Mouse (Mus musculus) cerebellum, postnatal 10 days (tissue): ENCODE results near the gene Fry.
A peak's percentile ranks its signal among the peaks of the same experiment; 100 is the strongest.

Experiments used
- DNase-seq, 2 experiments: peaks; one replicate each; pipeline ENCODE4 v3.0.0; 2021; ENCODE audit warnings: mixed read lengths in 2 of 2

Gene Fry

DNA sequence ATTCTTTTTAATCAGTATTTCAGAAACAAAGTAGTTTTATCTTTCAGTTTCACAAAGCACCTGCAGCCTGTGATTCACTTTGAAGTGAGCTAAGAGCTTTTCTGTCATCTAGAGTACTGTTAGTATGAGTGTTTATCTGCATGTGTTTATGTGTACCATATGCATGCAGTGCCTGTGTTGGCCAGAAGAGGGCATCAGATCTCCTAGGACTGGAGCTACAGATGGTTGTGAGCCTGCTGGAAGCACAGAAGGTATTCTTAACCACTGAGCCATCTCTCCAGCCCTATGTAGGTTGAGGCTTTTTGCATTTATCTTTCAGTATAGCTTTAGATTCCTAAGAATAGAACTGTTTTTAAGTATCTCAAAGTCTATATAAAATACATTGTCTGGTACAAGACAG, 56.5 kb downstream of the Fry start:
- DNase-seq: no peak

DNA sequence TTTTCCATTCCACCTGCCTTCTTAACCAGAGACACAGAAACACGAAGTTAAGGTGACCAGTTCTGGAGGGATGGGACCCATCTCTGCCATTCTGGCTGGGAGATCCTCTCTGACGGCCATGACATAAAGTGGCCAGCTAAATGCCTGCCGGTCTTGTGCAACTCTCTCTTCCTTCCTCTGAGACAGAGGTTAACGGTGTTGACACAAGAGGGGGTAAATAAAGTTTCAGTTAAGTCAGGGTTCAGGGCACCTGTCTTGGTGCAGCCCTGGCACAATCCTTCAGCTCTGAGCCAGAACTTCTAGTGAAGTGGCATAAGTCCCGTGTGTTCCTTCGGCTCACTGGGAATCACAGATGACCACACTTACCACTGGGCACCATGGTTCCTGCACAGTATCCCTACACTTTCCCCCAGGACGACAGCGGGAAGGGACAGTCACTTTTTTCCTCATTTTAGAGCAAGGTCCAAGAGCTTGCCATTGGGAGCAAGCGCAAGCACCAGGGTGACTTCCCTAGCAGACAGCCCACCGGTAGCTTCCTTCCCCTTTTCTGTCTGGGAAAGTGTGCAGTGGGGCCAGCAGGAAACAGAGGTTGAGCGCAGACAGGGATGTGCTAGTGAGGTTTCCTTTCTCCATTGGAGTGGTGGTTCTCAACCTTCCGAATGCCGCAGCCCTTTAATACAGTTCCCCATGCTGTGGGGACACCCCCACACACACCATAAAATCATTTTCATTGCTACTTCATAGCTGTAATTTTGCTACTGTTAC, 58.0 kb downstream of the Fry start:
- no peak for DNase-seq

- no peak for DNase-seq
Observed at GRCm38 (mm10) chr5:150177757-150178156, 59.3 kb downstream of the Fry start.

DNA sequence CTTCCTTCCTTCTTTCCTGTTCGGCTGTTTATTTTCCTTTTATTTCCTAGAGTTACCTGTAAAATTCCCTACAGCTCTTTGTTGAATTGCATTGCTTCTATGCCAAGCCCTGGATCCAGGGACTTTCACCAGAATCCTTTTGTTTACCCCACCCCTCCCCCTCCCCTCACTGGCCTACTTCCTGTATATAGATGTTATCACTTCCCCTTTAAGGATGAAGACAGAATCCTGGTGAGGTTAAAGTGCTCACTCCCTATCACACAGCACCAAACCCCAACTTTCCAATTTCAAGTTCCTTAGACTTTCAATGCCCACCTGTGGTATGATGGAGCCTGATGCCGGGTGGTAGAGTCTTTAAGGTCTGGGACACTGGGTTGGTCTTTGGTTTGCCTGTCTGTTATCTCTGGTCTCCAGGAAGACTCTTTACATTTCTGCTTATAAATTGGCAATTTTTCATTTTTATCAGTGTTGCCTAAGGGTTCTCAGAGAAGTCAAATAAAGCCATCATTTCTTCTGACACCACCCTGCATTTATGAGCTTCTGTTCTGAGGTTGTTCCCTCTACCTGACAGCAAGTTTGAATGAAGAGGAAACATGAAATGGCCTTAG, 59.9 kb downstream of the Fry start:
- no peak for DNase-seq

DNA sequence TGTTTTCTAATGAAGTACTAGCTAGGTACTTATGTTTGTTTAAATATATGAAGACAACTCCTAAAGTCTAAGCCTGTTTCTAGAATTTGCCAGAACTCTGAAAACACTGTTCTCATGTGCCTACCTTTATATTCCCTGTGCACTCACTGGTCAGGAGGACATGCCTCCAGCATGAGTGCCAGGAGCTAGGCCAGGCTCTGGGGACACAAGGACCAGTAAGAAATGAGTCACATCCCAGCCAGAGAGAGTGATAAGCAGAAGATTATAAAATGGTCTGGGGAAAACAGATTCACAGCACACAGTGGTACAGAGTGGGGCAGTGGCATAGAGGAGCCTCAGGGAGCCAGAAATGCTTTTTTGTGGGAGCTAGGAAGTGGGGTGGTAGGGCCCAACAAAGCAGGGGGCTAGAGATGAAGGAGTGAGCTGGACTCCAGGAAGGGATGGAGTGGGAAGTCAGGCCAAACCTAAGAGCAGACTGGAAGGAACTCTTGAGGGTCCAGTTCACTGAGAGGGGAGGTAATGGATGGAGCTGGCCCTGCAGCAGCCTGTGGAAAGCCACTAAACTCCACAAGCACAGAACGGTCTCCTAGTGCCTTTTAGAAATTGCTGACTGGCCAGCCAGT, 62.7 kb downstream of the Fry start:
- DNase-seq: no peak

- DNase-seq: no peak
Observed at GRCm38 (mm10) chr5:150184959-150185358, 66.5 kb downstream of the Fry start.

DNA sequence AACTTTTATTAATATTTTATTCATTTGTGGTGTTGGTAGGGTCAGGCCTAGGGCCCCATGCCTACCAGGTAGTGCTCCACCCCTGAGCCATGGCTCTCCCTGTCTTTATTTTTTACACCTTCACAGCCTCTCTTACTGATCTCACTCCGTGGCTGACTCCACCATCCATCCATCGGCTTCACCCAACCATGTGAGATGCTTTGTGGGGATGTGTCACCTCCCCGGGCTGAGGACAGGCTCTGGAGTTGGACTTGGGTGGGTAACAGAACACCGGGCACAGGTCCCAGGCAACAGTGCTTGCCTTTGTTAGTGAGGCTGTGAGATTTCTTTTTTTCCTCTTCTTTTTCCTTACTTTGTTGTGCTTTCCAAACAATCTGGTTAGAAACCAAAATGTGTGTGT, 67.7 kb downstream of the Fry start:
- no peak for DNase-seq

DNA sequence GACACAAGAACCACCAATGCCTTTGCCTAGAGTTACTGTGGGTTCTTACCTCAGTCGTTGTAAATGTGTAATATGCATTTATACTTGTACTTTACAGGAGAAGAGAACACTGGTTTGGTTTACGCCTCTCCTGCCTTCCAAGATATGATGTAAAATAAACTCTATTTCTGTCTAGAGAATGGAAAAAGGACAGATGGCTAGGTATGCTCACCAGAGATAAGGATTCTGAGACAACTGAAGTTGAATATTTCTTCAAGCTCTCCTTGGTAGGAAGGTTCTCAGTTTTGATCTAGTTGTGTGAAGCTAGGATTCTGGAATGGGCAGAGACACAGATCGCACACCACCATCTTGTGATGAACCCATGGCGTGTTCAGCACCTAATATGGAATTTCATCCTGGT, 68.2 kb downstream of the Fry start:
- no peak for DNase-seq

- DNase-seq: no peak
Observed at GRCm38 (mm10) chr5:150188031-150188430, 69.6 kb downstream of the Fry start.

GRCm38 (mm10) chr5:150190454-150191358, 72.3 kb downstream of the Fry start:
- DNase-seq: no peak

GRCm38 (mm10) chr5:150195514-150196210, 77.2 kb downstream of the Fry start:
- peak; percentile 92 for DNase-seq

GRCm38 (mm10) chr5:150196211-150196585, 77.8 kb downstream of the Fry start:
- DNase-seq: peak; percentile 24 to 28

DNA sequence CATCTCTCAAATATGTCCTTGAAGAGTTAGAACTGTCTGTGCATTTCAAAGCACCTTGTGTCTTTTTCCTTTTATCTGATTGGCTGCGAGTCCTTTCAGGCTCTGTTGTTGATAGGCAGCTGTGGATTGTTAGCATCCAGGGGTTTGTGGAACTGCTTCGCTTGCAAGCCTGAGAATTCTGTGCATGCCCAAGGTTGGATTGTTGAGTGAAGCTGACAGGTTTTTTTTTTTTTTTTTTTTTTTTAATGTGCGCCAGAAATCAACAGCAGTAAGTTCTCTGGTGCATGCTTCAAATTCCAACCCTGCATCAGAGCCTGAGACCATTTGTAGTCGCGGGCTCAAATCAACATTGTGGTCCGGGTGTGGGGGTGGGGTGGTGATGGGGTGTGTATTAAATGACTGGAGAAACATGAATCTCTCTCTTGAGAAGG, 78.5 kb downstream of the Fry start:
- DNase-seq: peak in 1 of 2 experiments; percentile 15

GRCm38 (mm10) chr5:150206749-150207148, 88.3 kb downstream of the Fry start:
- no peak for DNase-seq

- no peak for DNase-seq
Observed at GRCm38 (mm10) chr5:150207596-150207995, 89.2 kb downstream of the Fry start.

DNA sequence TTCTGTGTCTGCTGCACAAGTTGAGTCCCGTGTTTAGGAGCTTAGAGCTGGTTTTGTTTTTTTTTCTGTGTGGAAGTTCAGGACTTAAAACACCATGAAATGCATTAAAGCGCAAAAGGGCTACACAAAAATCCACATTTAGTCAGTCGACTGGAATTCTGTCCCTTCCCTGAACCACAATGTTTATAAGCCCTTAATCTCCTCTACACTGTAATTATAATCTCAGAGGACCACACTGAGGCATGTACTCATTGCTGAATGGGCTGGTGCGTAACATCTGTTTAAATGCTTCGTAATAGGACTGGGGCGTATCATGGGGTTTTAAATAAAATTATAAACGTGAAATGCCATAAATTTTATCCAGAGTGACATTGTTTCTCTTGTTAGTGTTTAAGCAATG, 89.6 kb downstream of the Fry start:
- no peak for DNase-seq

GRCm38 (mm10) chr5:150214081-150214480, 95.6 kb downstream of the Fry start:
- no peak for DNase-seq

DNA sequence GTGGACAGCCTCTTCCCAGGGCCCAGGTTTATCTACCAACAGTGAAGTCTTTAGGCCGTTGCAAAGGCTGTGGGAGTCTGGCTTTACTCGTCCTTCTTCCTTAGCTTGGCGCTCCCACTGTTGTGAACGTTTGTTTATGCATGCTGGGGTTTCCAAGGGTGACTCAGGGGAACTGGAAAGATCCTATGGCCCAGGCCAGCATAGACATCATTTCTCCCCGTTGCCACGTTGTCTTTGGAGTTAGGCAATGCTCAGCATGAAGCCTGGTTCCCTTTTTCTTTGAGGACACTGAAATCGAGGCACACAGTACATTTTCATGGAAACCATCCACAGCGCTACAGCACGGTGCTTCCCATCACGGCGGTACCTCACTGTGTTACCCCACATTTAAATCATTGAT, 97.6 kb downstream of the Fry start:
- no peak for DNase-seq

DNA sequence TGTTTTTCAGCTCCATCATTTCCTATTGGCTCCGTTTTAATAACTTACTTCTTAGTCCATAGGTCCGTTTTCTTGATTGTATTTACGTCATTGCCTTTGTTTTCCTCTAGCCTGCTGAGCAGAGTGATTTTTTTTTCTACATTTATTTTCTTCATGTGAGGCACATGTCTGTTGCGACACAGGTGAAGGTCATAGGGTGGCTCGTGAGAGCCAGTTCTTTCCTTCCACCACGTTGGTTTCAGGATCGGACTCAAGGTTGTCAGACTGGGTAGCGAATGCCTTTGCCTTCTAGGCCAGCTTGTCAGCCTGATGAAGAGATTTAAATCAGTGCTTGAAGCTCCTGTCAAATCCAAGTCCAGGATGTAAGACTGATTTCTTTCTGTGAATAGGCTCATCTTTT, 101.0 kb downstream of the Fry start:
- DNase-seq: no peak

DNA sequence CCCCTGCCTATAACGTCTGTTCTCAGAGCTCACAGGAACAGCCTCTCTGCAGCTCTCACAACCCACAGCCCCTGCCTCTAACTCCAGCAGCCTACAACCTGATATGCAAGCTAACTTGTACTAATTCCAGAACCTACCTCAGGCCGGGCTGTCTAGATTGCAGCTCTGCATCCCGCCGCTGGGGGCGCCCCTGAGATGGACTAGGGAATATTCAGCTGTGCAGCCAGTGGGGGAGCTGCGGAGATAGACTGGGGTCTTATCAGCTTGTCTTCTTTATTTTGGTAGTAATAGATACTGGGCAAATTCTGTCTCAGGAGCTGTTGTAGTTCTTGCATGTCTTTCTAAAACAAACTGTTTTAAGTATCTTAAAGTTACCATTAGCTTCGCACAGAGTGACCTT, 101.9 kb downstream of the Fry start:
- DNase-seq: peak; percentile 59 to 69

DNA sequence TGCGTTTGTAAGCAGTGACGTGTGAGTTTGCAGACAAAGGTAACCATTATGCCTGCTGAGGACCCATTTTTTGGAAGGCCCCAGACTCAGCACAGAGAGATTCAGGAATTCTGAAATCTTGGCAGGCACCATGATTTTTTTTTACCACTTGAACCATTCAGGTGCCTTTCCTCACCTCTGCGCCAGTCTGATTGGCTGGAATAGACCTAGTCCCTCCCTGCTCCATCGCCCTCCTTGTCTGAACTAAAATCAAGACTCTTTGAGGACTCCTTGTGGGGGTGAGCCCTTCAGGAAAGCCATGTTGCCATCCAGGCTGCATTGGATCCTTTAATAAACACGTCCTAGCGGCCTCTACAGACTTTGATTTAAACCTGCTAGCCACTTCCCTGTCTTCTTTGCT, 103.4 kb downstream of the Fry start:
- no peak for DNase-seq

DNA sequence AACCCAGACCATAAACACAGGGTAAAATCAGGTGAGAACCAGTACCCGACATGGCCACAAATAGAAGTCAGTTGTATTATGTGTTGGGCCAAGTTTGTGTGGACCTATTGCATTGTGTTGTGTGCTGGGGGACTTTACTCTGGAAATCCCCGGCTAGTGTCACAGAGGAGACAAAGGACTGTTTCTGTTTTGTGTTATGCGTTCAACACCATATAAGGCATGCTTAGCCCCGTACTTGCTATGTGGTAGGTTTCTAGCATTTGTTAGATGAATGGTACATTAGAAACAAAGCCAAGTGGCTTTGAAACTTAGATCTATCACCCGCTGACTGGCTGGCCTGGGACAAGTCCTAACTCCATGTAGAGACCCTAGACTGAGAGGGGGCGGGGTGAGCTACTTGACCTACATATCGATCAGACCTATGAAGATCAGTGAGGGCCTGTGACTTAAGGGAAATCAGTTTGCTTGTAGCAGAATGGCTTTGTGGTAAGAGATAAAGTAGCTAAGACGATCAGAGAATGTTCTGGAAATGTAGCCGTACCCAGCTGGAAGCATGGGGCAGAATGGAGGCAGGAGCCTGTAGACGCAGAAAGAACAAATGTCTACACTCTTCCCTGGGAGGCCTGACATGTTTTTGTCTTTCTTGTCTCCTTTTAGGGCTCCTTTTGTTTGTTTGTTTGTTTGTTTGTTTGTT, 105.2 kb downstream of the Fry start:
- DNase-seq: no peak
